Mouse (Mus musculus) liver, adult 2 months (tissue): ENCODE results near the gene Scn1b. TPM values are rescaled to one million over a fixed set of nuclear protein-coding genes. Genes with fewer than 3 reads are reported as not detected.
A peak's percentile ranks its signal among the peaks of the same experiment; 100 is the strongest.

Source experiments
- DNase-seq: peaks from one replicate; pipeline ENCODE4 v3.0.0-alpha.2; 2011; ENCODE audit warnings: low read depth, low spot score; ENCODE audit errors: extremely low read depth
- H3K27ac ChIP-seq: fragments of 200-500 bp; replicated peaks from 2 replicates; pipeline ENCODE4 v1.5.1; 2012; ENCODE audit warnings: low read depth, mild to moderate bottlenecking, control low read depth, inconsistent platforms, low read length; ENCODE audit not compliant: insufficient read depth
- H3K27me3 ChIP-seq: fragments of 200-500 bp; 2 replicates; pipeline ENCODE4 v1.6.1; 2012; ENCODE audit warnings: mild to moderate bottlenecking, moderate library complexity, low read length, inconsistent platforms; ENCODE audit not compliant: control insufficient read depth, insufficient read depth
- H3K36me3 ChIP-seq: fragments of 200-500 bp; 2 replicates; pipeline ENCODE4 v1.6.1; 2012; ENCODE audit warnings: low read length, inconsistent platforms; ENCODE audit not compliant: control insufficient read depth, insufficient read depth
- H3K4me1 ChIP-seq: fragments of 200-500 bp; 2 replicates; pipeline ENCODE4 v1.6.1; 2011; ENCODE audit warnings: low read length; ENCODE audit not compliant: control insufficient read depth, insufficient read depth
- H3K4me3 ChIP-seq: fragments of 200-500 bp; 2 replicates; pipeline ENCODE4 v1.5.1; 2011; ENCODE audit warnings: low read depth, mild to moderate bottlenecking, control low read depth, low read length, moderate library complexity; ENCODE audit not compliant: insufficient read depth
- H3K79me2 ChIP-seq: fragments of 200-500 bp; 2 replicates; pipeline ENCODE4 v1.6.1; 2012; ENCODE audit warnings: inconsistent platforms, mild to moderate bottlenecking, low read length, moderate library complexity; ENCODE audit not compliant: control insufficient read depth, insufficient read depth
- H3K9ac ChIP-seq: fragments of 200-500 bp; 2 replicates; pipeline ENCODE4 v1.6.1; 2012; ENCODE audit warnings: low read depth, mild to moderate bottlenecking, control low read depth, inconsistent platforms, low read length
- CTCF ChIP-seq: fragments of 200-500 bp; IDR thresholded peaks from 2 replicates; pipeline ENCODE4 v1.5.1; 2011; ENCODE audit warnings: low read depth, low read length, control low read depth
- POLR2A ChIP-seq: fragments of 200-500 bp; IDR thresholded peaks from 2 replicates; pipeline ENCODE4 v1.6.1; 2011; ENCODE audit warnings: low read length, control low read depth; ENCODE audit not compliant: insufficient read depth; ENCODE audit errors: extremely low read depth
- whole genome bisulfite sequencing: fragments of 180-500 bp; shearing (Covaris S2); methylation state at CpG from one replicate; pipeline ENCODE4 v1.1.7; 2018; 5-methylcytosine and 5-hydroxymethylcytosine counted together
- polyA plus RNA-seq: library from polyadenylated mRNA; depleted of rRNA; stranded (reverse); fragments of >200 nt; gene quantifications from 2 replicates; pipeline ENCODE4 v1.2.3, GENCODE M21; 2012
- total RNA-seq: library from RNA; depleted of rRNA; stranded (reverse); fragments of >200 nt; gene quantifications from 2 replicates; pipeline ENCODE4 v1.2.3, GENCODE M21; 2014

Gene Scn1b
- total and polyA plus RNA-seq, 2 experiments = 2.4 to 7.1 TPM

DNA sequence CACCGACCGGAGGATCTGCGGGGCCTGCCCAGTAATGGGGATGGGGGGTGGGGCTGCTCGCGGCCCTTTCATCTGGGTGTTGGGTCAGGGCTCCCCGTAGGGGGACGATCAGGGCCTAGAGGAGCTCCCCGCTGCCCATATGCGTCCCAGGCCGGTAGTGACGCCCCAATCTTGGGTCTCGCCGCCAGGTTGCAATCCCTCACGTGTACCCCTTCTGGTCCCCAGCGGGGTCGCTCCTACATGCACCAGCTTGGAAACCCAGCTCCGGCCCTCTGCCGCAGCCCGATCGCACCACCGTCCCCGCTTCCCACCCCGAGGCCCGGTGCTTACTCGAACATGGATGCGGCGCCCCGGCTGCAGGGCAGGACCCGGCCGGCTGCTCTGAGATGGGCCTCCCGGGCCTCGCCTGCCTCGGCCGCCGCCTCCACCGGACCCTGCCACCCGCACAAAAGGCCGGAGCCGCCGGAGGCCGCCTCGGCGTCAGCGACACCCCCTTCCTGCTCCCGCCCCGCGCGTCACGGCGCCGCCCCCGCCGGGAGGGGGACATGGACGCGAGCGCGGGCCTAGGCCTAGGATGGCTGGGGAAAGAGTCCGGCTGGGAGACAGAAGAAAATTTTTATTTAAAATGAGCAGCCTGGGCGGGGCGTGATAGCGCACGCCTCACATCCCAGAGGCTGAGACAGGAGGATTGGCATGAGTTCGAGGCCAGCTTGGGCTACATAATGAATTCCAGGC lies 23.9 kb upstream of the Scn1b start:
- Histone ChIP-seq H3K4me3 (peak overlapping the region; percentile 84), H3K27me3 (no peaks in the 10 kb centered on the region), H3K79me2 (peaks cover 16% of the 10 kb centered on the region; the same call in 1 of the 2 replicates), H3K9ac (peak overlapping the region; percentile 95), H3K27ac (peak overlapping the region; percentile 81), H3K4me1 (peaks cover 14% of the 10 kb centered on the region), H3K36me3 (no peaks in the 10 kb centered on the region)
- 1% methylated on average over 63 of the region's 63 CpGs for WGBS
- no peak for TF ChIP-seq CTCF
- TF ChIP-seq POLR2A = peak; percentile 54; the same call in 1 of the 2 replicates
- DNase-seq = peak; percentile 64

DNA sequence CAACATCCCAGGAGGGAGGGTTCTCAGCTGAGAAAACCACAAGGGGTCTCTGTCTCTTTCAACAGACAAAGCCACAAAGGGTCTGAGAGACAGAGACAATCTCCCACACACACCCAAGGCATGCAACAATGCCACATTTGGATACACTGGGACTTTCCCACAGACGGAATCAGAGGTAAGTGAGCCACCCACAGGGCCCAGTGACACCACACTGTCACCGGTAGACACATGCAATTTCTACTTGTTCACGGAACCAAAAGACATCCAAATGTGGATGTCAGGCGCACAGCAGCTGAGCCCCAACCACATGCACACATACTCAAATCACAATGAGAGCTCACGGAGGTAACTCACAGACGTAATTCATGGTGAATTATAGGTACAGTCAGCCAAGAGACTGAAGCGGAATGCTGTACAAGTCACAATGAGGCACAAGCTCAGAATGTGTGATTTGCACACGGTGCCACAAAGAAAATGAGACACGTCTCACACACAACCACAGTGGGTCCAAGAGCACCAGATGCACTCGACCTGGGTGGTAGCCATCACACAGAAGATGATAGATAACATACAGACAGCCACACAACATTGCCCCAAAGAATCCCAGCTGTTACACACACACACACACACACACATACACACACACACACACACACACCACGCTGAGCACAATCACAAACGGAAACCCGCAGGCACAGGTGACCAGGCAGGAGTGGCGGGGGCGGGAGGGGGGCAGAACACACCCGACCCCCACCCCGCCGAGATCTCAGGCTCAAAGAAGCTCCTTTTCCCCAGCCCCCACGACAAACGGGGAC lies 23.2 kb upstream of the Scn1b start:
- H3K4me1 ChIP-seq = peaks cover 14% of the 10 kb centered on the region
- WGBS = 18% methylated on average over 20 of the region's 20 CpGs
- H3K79me2 ChIP-seq = peaks cover 16% of the 10 kb centered on the region; the same call in 1 of the 2 replicates
- no peak for DNase-seq
- no peaks in the 10 kb centered on the region for H3K27me3 ChIP-seq
- TF ChIP-seq CTCF (no peak), POLR2A (no peak)
- H3K4me3 ChIP-seq = peak overlapping the region; percentile 84
- no peak overlapping the region for H3K27ac ChIP-seq
- H3K9ac ChIP-seq = peak overlapping the region; percentile 95
- H3K36me3 ChIP-seq = no peaks in the 10 kb centered on the region

DNA sequence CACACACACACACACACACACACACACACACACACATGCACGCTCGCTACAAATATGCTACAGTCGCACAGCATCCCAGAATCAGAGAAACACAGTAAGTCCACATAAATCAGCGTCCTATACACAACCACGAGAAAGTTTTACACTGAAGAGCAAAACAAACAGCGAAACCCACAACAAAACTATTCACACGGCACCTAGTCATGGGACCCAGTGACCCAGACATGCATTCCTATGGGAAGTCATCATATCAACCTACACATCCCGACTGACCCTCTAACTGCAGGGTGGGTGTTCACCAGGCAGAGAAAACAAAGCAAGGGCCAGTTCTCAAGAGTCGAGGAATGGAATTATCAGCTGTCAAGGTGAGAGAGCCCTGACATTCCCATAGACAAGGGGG lies 22.5 kb upstream of the Scn1b start:
- 48% methylated on average over 9 of the region's 9 CpGs for WGBS
- H3K4me1 ChIP-seq = peaks cover 14% of the 10 kb centered on the region
- no peak overlapping the region for H3K27ac ChIP-seq

DNA sequence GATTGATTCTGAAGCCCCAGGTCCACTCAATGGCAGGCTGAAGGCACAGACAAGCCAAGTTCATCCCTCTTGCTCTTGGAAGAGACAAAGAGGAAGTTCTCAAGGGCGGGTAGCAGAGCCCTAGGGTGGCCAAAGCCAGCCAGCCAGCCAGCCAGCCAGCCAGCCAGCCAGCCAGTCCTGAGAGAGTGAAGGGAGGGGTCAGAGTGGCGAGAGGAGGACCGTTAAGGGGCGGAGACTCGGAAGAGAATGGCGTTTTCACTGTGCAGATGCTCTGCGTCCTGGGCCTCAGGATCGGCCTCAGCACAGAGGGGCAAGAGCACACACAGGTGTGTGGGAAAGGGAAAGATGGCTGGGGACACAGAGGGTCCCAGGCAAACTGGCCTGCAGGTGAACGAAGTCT lies 22.0 kb upstream of the Scn1b start:
- H3K27ac ChIP-seq = no peak overlapping the region
- peak; percentile 56 for DNase-seq
- no peak overlapping the region for H3K9ac ChIP-seq
- TF ChIP-seq CTCF = no peak
- TF ChIP-seq POLR2A = no peak
- H3K79me2 ChIP-seq = peaks cover 16% of the 10 kb centered on the region; the same call in 1 of the 2 replicates
- H3K4me1 ChIP-seq = peaks cover 14% of the 10 kb centered on the region
- no peaks in the 10 kb centered on the region for H3K36me3 ChIP-seq
- WGBS = 5% methylated on average over 9 of the region's 9 CpGs
- no peak overlapping the region for H3K4me3 ChIP-seq
- H3K27me3 ChIP-seq = no peaks in the 10 kb centered on the region

More for the DNA sequence above, 22.5 kb upstream of the Scn1b start:
- Histone ChIP-seq H3K79me2 (peaks cover 16% of the 10 kb centered on the region; the same call in 1 of the 2 replicates), H3K27me3 (no peaks in the 10 kb centered on the region), H3K9ac (no peak overlapping the region), H3K36me3 (no peaks in the 10 kb centered on the region), H3K4me3 (no peak overlapping the region)
- no peak for TF ChIP-seq POLR2A
- TF ChIP-seq CTCF = no peak
- DNase-seq = no peak

DNA sequence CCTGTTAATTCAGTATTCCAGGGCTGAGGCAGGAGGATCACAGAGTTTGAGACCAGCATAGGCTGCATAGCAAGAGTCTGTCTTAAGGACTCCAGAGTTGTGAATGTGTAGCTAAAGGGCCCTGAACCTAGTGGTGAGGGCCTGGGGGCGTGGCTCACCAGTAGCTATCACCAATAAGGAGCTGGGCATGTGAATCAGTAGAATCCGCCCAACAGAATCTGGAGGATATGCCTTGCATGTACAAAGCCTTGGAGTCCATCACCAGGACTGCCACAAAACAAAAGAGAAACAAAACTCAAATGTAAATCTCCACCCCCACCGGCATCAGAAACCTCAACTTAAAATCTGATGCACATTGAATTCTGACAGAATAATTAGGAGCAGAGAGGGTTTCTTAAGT lies 21.3 kb upstream of the Scn1b start:
- no peak for TF ChIP-seq CTCF
- TF ChIP-seq POLR2A = no peak
- H3K4me1 ChIP-seq = peaks cover 14% of the 10 kb centered on the region
- H3K27me3 ChIP-seq = no peaks in the 10 kb centered on the region
- H3K36me3 ChIP-seq = peaks cover 3% of the 10 kb centered on the region; the same call in 1 of the 2 replicates
- H3K4me3 ChIP-seq = no peak overlapping the region
- H3K27ac ChIP-seq = no peak overlapping the region
- H3K79me2 ChIP-seq = peaks cover 16% of the 10 kb centered on the region; the same call in 1 of the 2 replicates
- DNase-seq = no peak
- WGBS = 74% methylated on average over 3 of the region's 3 CpGs
- no peak overlapping the region for H3K9ac ChIP-seq
